Mouse (Mus musculus): ENCODE measurements at regions not wholly inside any gene's neighbourhood (a gene's known extent, or its start where the extent isn't known, plus 50 kb on each side); places are given as distances from the start of the nearest gene placed in this dataset.

- no peak for TF ChIP-seq GABPA (IDR thresholded peaks at IDR 0.05; ENCODE audit: low read depth, low read length)
- no peaks in the 10 kb centered on the region for H3K9me3 ChIP-seq (replicated peaks; ENCODE audit: insufficient read depth, low read length)
- H3K79me2 ChIP-seq (ENCODE audit: control insufficient read depth, insufficient read depth, low read length, poor library complexity), result no peaks in the 10 kb centered on the region
- H3K4me1 ChIP-seq (ENCODE audit: control insufficient read depth in 1 of 2, insufficient read depth in 2 of 2, low read length in 2 of 2), result no peaks in the 10 kb centered on the region
- no peaks in the 10 kb centered on the region for H3K27me3 ChIP-seq (ENCODE audit: control insufficient read depth in 1 of 2, insufficient read depth in 2 of 2, low read length in 2 of 2)
- H3K9ac ChIP-seq (ENCODE audit: control insufficient read depth, low read depth, low read length, poor library complexity, severe bottlenecking), result no peak overlapping the region
- no peaks in the 10 kb centered on the region for H3K36me3 ChIP-seq (ENCODE audit: control insufficient read depth in 1 of 2, insufficient read depth in 2 of 2, low read length in 2 of 2)
- no peak overlapping the region for H3K27ac ChIP-seq (ENCODE audit: control insufficient read depth, low read depth, low read length)
- no peak overlapping the region for H3K4me3 ChIP-seq (ENCODE audit: control insufficient read depth in 1 of 2, insufficient read depth in 1 of 2, low read depth in 2 of 2, low read length in 2 of 2)
- DNase-seq (ENCODE audit: low read depth, low spot score), result no peak
Observed at GRCm38 (mm10) chr12:106226276-106226675, 216.2 kb downstream of the Vrk1 start.

- no peak overlapping the region for H3K27ac ChIP-seq (ENCODE audit: control insufficient read depth, low read depth, low read length)
- no peaks in the 10 kb centered on the region for H3K9me3 ChIP-seq (replicated peaks; ENCODE audit: insufficient read depth, low read length)
- no peak overlapping the region for H3K9ac ChIP-seq (ENCODE audit: control insufficient read depth, low read depth, low read length, poor library complexity, severe bottlenecking)
- H3K27me3 ChIP-seq (ENCODE audit: control insufficient read depth in 1 of 2, insufficient read depth in 2 of 2, low read length in 2 of 2), result no peaks in the 10 kb centered on the region
- no peak for DNase-seq (ENCODE audit: low read depth, low spot score)
- TF ChIP-seq RCOR1 (IDR thresholded peaks at IDR 0.05; ENCODE audit: low read depth, low read length) (no peak), ZNF384 (IDR thresholded peaks at IDR 0.05; ENCODE audit: low read depth, low read length) (no peak), POLR2A (IDR thresholded peaks at IDR 0.05; ENCODE audit: control insufficient read depth in 1 of 2, insufficient read depth in 1 of 2, low read depth in 1 of 2, low read length in 2 of 2, poor library complexity in 1 of 2) (no peak), MAZ (IDR thresholded peaks at IDR 0.05; ENCODE audit: low read depth, low read length) (no peak), TAL1 (IDR thresholded peaks at IDR 0.05; ENCODE audit: low read length) (no peak), UBTF (IDR thresholded peaks at IDR 0.05; ENCODE audit: borderline replicate concordance, insufficient read depth, low read depth, low read length) (no peak), MYB (IDR thresholded peaks at IDR 0.05; ENCODE audit: low read depth, low read length) (no peak), ZC3H11A (IDR thresholded peaks at IDR 0.05; ENCODE audit: low read depth, low read length) (no peak), MXI1 (IDR thresholded peaks at IDR 0.05; ENCODE audit: low read depth, low read length) (no peak), MAX (IDR thresholded peaks at IDR 0.05; ENCODE audit: low read length) (no peak)
- no peaks in the 10 kb centered on the region for H3K79me2 ChIP-seq (ENCODE audit: control insufficient read depth, insufficient read depth, low read length, poor library complexity)
- no peaks in the 10 kb centered on the region for H3K36me3 ChIP-seq (ENCODE audit: control insufficient read depth in 1 of 2, insufficient read depth in 2 of 2, low read length in 2 of 2)
- no peaks in the 10 kb centered on the region for H3K4me1 ChIP-seq (ENCODE audit: control insufficient read depth in 1 of 2, insufficient read depth in 2 of 2, low read length in 2 of 2)
- no peak overlapping the region for H3K4me3 ChIP-seq (ENCODE audit: control insufficient read depth in 1 of 2, insufficient read depth in 1 of 2, low read depth in 2 of 2, low read length in 2 of 2)
Observed at GRCm38 (mm10) chr12:106226776-106227562, 216.9 kb downstream of the Vrk1 start.

DNA sequence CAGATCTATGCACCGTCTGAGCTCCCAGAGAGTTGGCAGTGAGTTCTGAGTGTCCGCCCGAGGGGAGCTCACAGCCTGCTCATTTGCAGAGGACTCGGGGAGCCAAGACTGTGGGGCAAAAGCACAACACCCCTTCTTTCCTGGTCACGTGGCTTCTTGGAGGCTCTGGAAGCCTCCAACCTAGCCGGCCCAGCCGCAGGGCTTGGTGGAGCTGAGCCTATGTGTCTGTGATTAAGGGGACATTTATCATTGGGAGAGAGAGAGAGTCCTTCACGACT is 217.5 kb downstream of the Vrk1 start:
- Histone ChIP-seq H3K79me2 (ENCODE audit: control insufficient read depth, insufficient read depth, low read length, poor library complexity) (no peaks in the 10 kb centered on the region), H3K9me3 (replicated peaks; ENCODE audit: insufficient read depth, low read length) (no peaks in the 10 kb centered on the region), H3K36me3 (ENCODE audit: control insufficient read depth in 1 of 2, insufficient read depth in 2 of 2, low read length in 2 of 2) (no peaks in the 10 kb centered on the region), H3K27ac (ENCODE audit: control insufficient read depth, low read depth, low read length) (no peak overlapping the region), H3K4me3 (ENCODE audit: control insufficient read depth in 1 of 2, insufficient read depth in 1 of 2, low read depth in 2 of 2, low read length in 2 of 2) (no peak overlapping the region), H3K27me3 (ENCODE audit: control insufficient read depth in 1 of 2, insufficient read depth in 2 of 2, low read length in 2 of 2) (no peaks in the 10 kb centered on the region), H3K9ac (ENCODE audit: control insufficient read depth, low read depth, low read length, poor library complexity, severe bottlenecking) (no peak overlapping the region), H3K4me1 (ENCODE audit: control insufficient read depth in 1 of 2, insufficient read depth in 2 of 2, low read length in 2 of 2) (no peaks in the 10 kb centered on the region)
- DNase-seq (ENCODE audit: low read depth, low spot score), result no peak
- TF ChIP-seq EP300 (IDR thresholded peaks at IDR 0.05; ENCODE audit: low read depth in 1 of 2, low read length in 2 of 2) (no peak), NRF1 (IDR thresholded peaks at IDR 0.05; ENCODE audit: insufficient read depth, low read depth, low read length, poor library complexity, severe bottlenecking) (no peak), HCFC1 (IDR thresholded peaks at IDR 0.05; ENCODE audit: low read depth, low read length) (no peak), BHLHE40 (IDR thresholded peaks at IDR 0.05; ENCODE audit: borderline replicate concordance, low read depth, low read length) (no peak), ZNF384 (IDR thresholded peaks at IDR 0.05; ENCODE audit: low read depth, low read length) (no peak), UBTF (IDR thresholded peaks at IDR 0.05; ENCODE audit: borderline replicate concordance, insufficient read depth, low read depth, low read length) (no peak), USF2 (IDR thresholded peaks at IDR 0.05; ENCODE audit: borderline replicate concordance in 1 of 2, insufficient read depth in 1 of 2, low read depth in 1 of 2, low read length in 2 of 2) (no peak), MAFK (IDR thresholded peaks at IDR 0.05; ENCODE audit: borderline replicate concordance, low read depth, low read length) (no peak), ELF1 (IDR thresholded peaks at IDR 0.05; ENCODE audit: low read depth, low read length) (no peak), MYB (IDR thresholded peaks at IDR 0.05; ENCODE audit: low read depth, low read length) (no peak), CHD1 (IDR thresholded peaks at IDR 0.05; ENCODE audit: low read depth, low read length) (no peak), TCF12 (IDR thresholded peaks at IDR 0.05; ENCODE audit: low read depth, low read length) (no peak), TAL1 (IDR thresholded peaks at IDR 0.05; ENCODE audit: low read length) (no peak), E2F4 (IDR thresholded peaks at IDR 0.05; ENCODE audit: borderline replicate concordance, low read depth, low read length) (no peak), GATA1 (IDR thresholded peaks at IDR 0.05; ENCODE audit: low read depth, low read length) (no peak), POLR2AphosphoS2 (IDR thresholded peaks at IDR 0.05; ENCODE audit: low read length) (no peak), MAX (IDR thresholded peaks at IDR 0.05; ENCODE audit: low read length) (no peak), CHD2 (IDR thresholded peaks at IDR 0.05; ENCODE audit: low read length) (no peak), SMC3 (IDR thresholded peaks at IDR 0.05; ENCODE audit: low read depth, low read length) (no peak), JUND (IDR thresholded peaks at IDR 0.05; ENCODE audit: low read depth, low read length) (no peak)
